Mouse (Mus musculus): ENCODE data around the gene En1. TPM values are rescaled to one million over a fixed set of nuclear protein-coding genes. Genes with fewer than 3 reads are reported as not detected.

Gene En1
- polyA plus RNA-seq (2015; fragmentation: Nextera tagmentation; extraction: Ambion mirVana) = 0.06 TPM in 1 of 2 replicates, not detected in the other

- no peak for ATAC-seq (ENCODE audit: low FRiP score, low TSS enrichment)
- Histone ChIP-seq H3K4me3 (ENCODE audit: low read length) (peak within 1 kb of the TSS; percentile 49), H3K9ac (replicated peaks; ENCODE audit: low read length) (no peak within 1 kb of the TSS; the same call in 1 of the 2 replicates), H3K4me1 (ENCODE audit: insufficient read depth, low read length) (peaks cover 16% of the 10 kb centered on the region), H3K36me3 (ENCODE audit: insufficient read depth, low read length) (no peaks in the 10 kb centered on the region), H3K9me3 (ENCODE audit: low read length) (no peaks in the 10 kb centered on the region), H3K4me2 (replicated peaks; ENCODE audit: low read depth, low read length) (peak within 1 kb of the TSS; percentile 65), H3K27ac (ENCODE audit: low read length) (no peak within 1 kb of the TSS), H3K27me3 (ENCODE audit: insufficient read depth, low read length) (peaks cover 97% of the 10 kb centered on the region)
- 1% methylated on average over 35 of the region's 35 CpGs for WGBS
These were observed at the start of gene En1 for GRCm38 (mm10) chr1:120602031-120602730. En1 (plus strand) TSS chr1:120602418.

- Histone ChIP-seq H3K4me1 (ENCODE audit: insufficient read depth, low read length) (no peaks in the 10 kb centered on the region), H3K27ac (ENCODE audit: low read length) (no peak overlapping the region)
- 73% methylated on average over 15 of the region's 15 CpGs for WGBS
These were observed 45.0 kb upstream of the En1 start for GRCm38 (mm10) chr1:120556926-120557846.

GRCm38 (mm10) chr1:120558341-120559285 lies 43.6 kb upstream of the En1 start:
- Histone ChIP-seq H3K4me1 (ENCODE audit: insufficient read depth, low read length) (no peaks in the 10 kb centered on the region), H3K9me3 (ENCODE audit: low read length) (no peaks in the 10 kb centered on the region), H3K4me3 (ENCODE audit: low read length) (no peak overlapping the region), H3K27me3 (ENCODE audit: insufficient read depth, low read length) (no peaks in the 10 kb centered on the region), H3K4me2 (replicated peaks; ENCODE audit: low read depth, low read length) (no peak overlapping the region), H3K36me3 (ENCODE audit: insufficient read depth, low read length) (no peaks in the 10 kb centered on the region), H3K9ac (replicated peaks; ENCODE audit: low read length) (no peak overlapping the region), H3K27ac (ENCODE audit: low read length) (no peak overlapping the region)
- ATAC-seq (ENCODE audit: low FRiP score, low TSS enrichment) = no peak
- 65% methylated on average over 9 of the region's 9 CpGs for WGBS

More at GRCm38 (mm10) chr1:120556926-120557846, 45.0 kb upstream of the En1 start:
- Histone ChIP-seq H3K9me3 (ENCODE audit: low read length) (no peaks in the 10 kb centered on the region), H3K9ac (replicated peaks; ENCODE audit: low read length) (no peak overlapping the region), H3K4me2 (replicated peaks; ENCODE audit: low read depth, low read length) (no peak overlapping the region), H3K4me3 (ENCODE audit: low read length) (no peak overlapping the region), H3K36me3 (ENCODE audit: insufficient read depth, low read length) (no peaks in the 10 kb centered on the region), H3K27me3 (ENCODE audit: insufficient read depth, low read length) (no peaks in the 10 kb centered on the region)
- ATAC-seq (ENCODE audit: low FRiP score, low TSS enrichment) = no peak

GRCm38 (mm10) chr1:120559911-120560310 lies 42.3 kb upstream of the En1 start:
- ATAC-seq (ENCODE audit: low FRiP score, low TSS enrichment) = no peak
- Histone ChIP-seq H3K27ac (ENCODE audit: low read length) (no peak overlapping the region), H3K36me3 (ENCODE audit: insufficient read depth, low read length) (no peaks in the 10 kb centered on the region), H3K4me3 (ENCODE audit: low read length) (no peak overlapping the region), H3K4me1 (ENCODE audit: insufficient read depth, low read length) (no peaks in the 10 kb centered on the region), H3K9ac (replicated peaks; ENCODE audit: low read length) (no peak overlapping the region), H3K9me3 (ENCODE audit: low read length) (no peaks in the 10 kb centered on the region), H3K27me3 (ENCODE audit: insufficient read depth, low read length) (no peaks in the 10 kb centered on the region), H3K4me2 (replicated peaks; ENCODE audit: low read depth, low read length) (no peak overlapping the region)
- WGBS = 77% methylated on average over 5 of the region's 5 CpGs

GRCm38 (mm10) chr1:120581306-120581705 lies 20.9 kb upstream of the En1 start:
- 59% methylated on average over 4 of the region's 4 CpGs for WGBS
- no peak for ATAC-seq (ENCODE audit: low FRiP score, low TSS enrichment)
- H3K9me3 ChIP-seq (ENCODE audit: low read length) = no peaks in the 10 kb centered on the region
- no peak overlapping the region for H3K4me2 ChIP-seq (replicated peaks; ENCODE audit: low read depth, low read length)
- no peak overlapping the region for H3K9ac ChIP-seq (replicated peaks; ENCODE audit: low read length)
- no peaks in the 10 kb centered on the region for H3K4me1 ChIP-seq (ENCODE audit: insufficient read depth, low read length)
- no peak overlapping the region for H3K4me3 ChIP-seq (ENCODE audit: low read length)
- H3K27ac ChIP-seq (ENCODE audit: low read length) = no peak overlapping the region
- no peaks in the 10 kb centered on the region for H3K36me3 ChIP-seq (ENCODE audit: insufficient read depth, low read length)
- H3K27me3 ChIP-seq (ENCODE audit: insufficient read depth, low read length) = peaks cover 27% of the 10 kb centered on the region

- H3K4me1 ChIP-seq (ENCODE audit: insufficient read depth, low read length) = no peaks in the 10 kb centered on the region
- H3K27ac ChIP-seq (ENCODE audit: low read length) = no peak overlapping the region
- no peaks in the 10 kb centered on the region for H3K9me3 ChIP-seq (ENCODE audit: low read length)
- peaks cover 40% of the 10 kb centered on the region for H3K27me3 ChIP-seq (ENCODE audit: insufficient read depth, low read length)
- H3K4me3 ChIP-seq (ENCODE audit: low read length) = no peak overlapping the region
- ATAC-seq (ENCODE audit: low FRiP score, low TSS enrichment) = no peak
- H3K9ac ChIP-seq (replicated peaks; ENCODE audit: low read length) = no peak overlapping the region
- no peaks in the 10 kb centered on the region for H3K36me3 ChIP-seq (ENCODE audit: insufficient read depth, low read length)
- 22% methylated on average over 2 of the region's 2 CpGs for WGBS
- no peak overlapping the region for H3K4me2 ChIP-seq (replicated peaks; ENCODE audit: low read depth, low read length)
These were observed 16.7 kb upstream of the En1 start for GRCm38 (mm10) chr1:120585481-120585880.

GRCm38 (mm10) chr1:120586500-120587110 lies 15.6 kb upstream of the En1 start:
- Histone ChIP-seq H3K4me1 (ENCODE audit: insufficient read depth, low read length) (no peaks in the 10 kb centered on the region), H3K9me3 (ENCODE audit: low read length) (no peaks in the 10 kb centered on the region), H3K4me2 (replicated peaks; ENCODE audit: low read depth, low read length) (no peak overlapping the region), H3K9ac (replicated peaks; ENCODE audit: low read length) (no peak overlapping the region), H3K36me3 (ENCODE audit: insufficient read depth, low read length) (no peaks in the 10 kb centered on the region), H3K27ac (ENCODE audit: low read length) (no peak overlapping the region), H3K4me3 (ENCODE audit: low read length) (no peak overlapping the region), H3K27me3 (ENCODE audit: insufficient read depth, low read length) (peaks cover 50% of the 10 kb centered on the region)
- ATAC-seq (ENCODE audit: low FRiP score, low TSS enrichment) = no peak
- WGBS = 11% methylated on average over 7 of the region's 7 CpGs

- no peak for ATAC-seq (ENCODE audit: low FRiP score, low TSS enrichment)
- H3K27ac ChIP-seq (ENCODE audit: low read length) = no peak overlapping the region
- no peak overlapping the region for H3K9ac ChIP-seq (replicated peaks; ENCODE audit: low read length)
- H3K9me3 ChIP-seq (ENCODE audit: low read length) = no peaks in the 10 kb centered on the region
- peaks cover 52% of the 10 kb centered on the region for H3K27me3 ChIP-seq (ENCODE audit: insufficient read depth, low read length)
- H3K4me3 ChIP-seq (ENCODE audit: low read length) = no peak overlapping the region
- 47% methylated on average over 9 of the region's 12 CpGs for WGBS
- H3K36me3 ChIP-seq (ENCODE audit: insufficient read depth, low read length) = no peaks in the 10 kb centered on the region
- H3K4me2 ChIP-seq (replicated peaks; ENCODE audit: low read depth, low read length) = no peak overlapping the region
- no peaks in the 10 kb centered on the region for H3K4me1 ChIP-seq (ENCODE audit: insufficient read depth, low read length)
These were observed 14.8 kb upstream of the En1 start for GRCm38 (mm10) chr1:120587431-120587830.

- Histone ChIP-seq H3K9ac (replicated peaks; ENCODE audit: low read length) (no peak overlapping the region), H3K4me3 (ENCODE audit: low read length) (no peak overlapping the region), H3K27ac (ENCODE audit: low read length) (no peak overlapping the region), H3K27me3 (ENCODE audit: insufficient read depth, low read length) (peaks cover 57% of the 10 kb centered on the region), H3K4me1 (ENCODE audit: insufficient read depth, low read length) (no peaks in the 10 kb centered on the region), H3K9me3 (ENCODE audit: low read length) (no peaks in the 10 kb centered on the region), H3K4me2 (replicated peaks; ENCODE audit: low read depth, low read length) (no peak overlapping the region), H3K36me3 (ENCODE audit: insufficient read depth, low read length) (no peaks in the 10 kb centered on the region)
- no peak for ATAC-seq (ENCODE audit: low FRiP score, low TSS enrichment)
- 76% methylated on average over 4 of the region's 4 CpGs for WGBS
These were observed 14.3 kb upstream of the En1 start for GRCm38 (mm10) chr1:120587960-120588359.

All from kidney, embryonic 16.5 days (tissue).